Mouse (Mus musculus) liver, postnatal 0 days (tissue): Measurements from ENCODE around the gene Socs3. TPM values are rescaled to one million over a fixed set of nuclear protein-coding genes. Genes with fewer than 3 reads are reported as not detected.

Experiments
- ATAC-seq: fragments of 200-750 bp; cut with Nextera tagmentation; 2 replicates; pipeline ENCODE4 v1.8.0; 2017; ENCODE audit warnings: mild to moderate bottlenecking, moderate library complexity
- DNase-seq: peaks from one replicate; pipeline ENCODE4 v3.0.0-alpha.2; 2016
- H3K27ac ChIP-seq: fragments of 300-500 bp; sonication (generic); 2 replicates; pipeline ENCODE4 v1.5.1; 2014; ENCODE audit warnings: antibody characterized with exemption, moderate library complexity, mild to moderate bottlenecking, low read depth
- H3K27me3 ChIP-seq: fragments of 300-500 bp; sonication (generic); 2 replicates; pipeline ENCODE4 v1.6.1; 2014; ENCODE audit warnings: low read length, control low read depth, mixed read lengths; ENCODE audit not compliant: insufficient read depth
- H3K36me3 ChIP-seq: fragments of 300-500 bp; sonication (generic); replicated peaks from 2 replicates; pipeline ENCODE4 v1.6.1; 2014; ENCODE audit warnings: mild to moderate bottlenecking, control low read depth, low read length, moderate library complexity, mixed read lengths; ENCODE audit not compliant: insufficient read depth
- H3K4me1 ChIP-seq: fragments of 300-500 bp; sonication (generic); 2 replicates; pipeline ENCODE4 v1.6.1; 2014; ENCODE audit warnings: antibody characterized with exemption, mild to moderate bottlenecking, control low read depth; ENCODE audit not compliant: insufficient read depth
- H3K4me2 ChIP-seq: fragments of 300-500 bp; sonication (generic); 2 replicates; pipeline ENCODE4 v1.6.1; 2014; ENCODE audit warnings: low read depth, mild to moderate bottlenecking, low read length, moderate library complexity, mixed read lengths
- H3K4me3 ChIP-seq: fragments of 300-500 bp; sonication (generic); 2 replicates; pipeline ENCODE4 v1.5.1; 2014; ENCODE audit warnings: low read depth, low read length
- H3K9ac ChIP-seq: fragments of 300-500 bp; sonication (generic); replicated peaks from 2 replicates; pipeline ENCODE4 v1.6.1; 2014; ENCODE audit warnings: mild to moderate bottlenecking, moderate library complexity
- H3K9me3 ChIP-seq: fragments of 300-500 bp; sonication (generic); 2 replicates; pipeline ENCODE4 v1.6.1; 2016; ENCODE audit warnings: mild to moderate bottlenecking, control low read depth, low read length, mixed read lengths
- CTCF ChIP-seq: sonication (generic); IDR thresholded peaks from 2 replicates; pipeline ENCODE4 v1.5.1; 2016; ENCODE audit warnings: antibody characterized with exemption, low read depth
- EP300 ChIP-seq: IDR thresholded peaks from 2 replicates; pipeline ENCODE4 v1.6.1; 2016; ENCODE audit warnings: antibody characterized with exemption, low read depth, mild to moderate bottlenecking
- WGBS: fragments of 180-500 bp; shearing (Covaris S2); extraction: QIAGEN DNeasy Blood & Tissue Kit; methylation state at CpG from one replicate; pipeline ENCODE4 v1.1.7; 2014; ENCODE audit not compliant: insufficient replicate concordance; 5-methylcytosine and 5-hydroxymethylcytosine counted together
- polyA plus RNA-seq: library from polyadenylated mRNA; unstranded; fragments of >200 nt; fragmentation: Nextera tagmentation; extraction: Ambion mirVana; gene quantifications from 2 replicates; pipeline ENCODE4 v1.2.1, GENCODE M21; 2015

Gene Socs3
- polyA plus RNA-seq, 1 experiment from 2014 or later: 5.8 TPM

DNA sequence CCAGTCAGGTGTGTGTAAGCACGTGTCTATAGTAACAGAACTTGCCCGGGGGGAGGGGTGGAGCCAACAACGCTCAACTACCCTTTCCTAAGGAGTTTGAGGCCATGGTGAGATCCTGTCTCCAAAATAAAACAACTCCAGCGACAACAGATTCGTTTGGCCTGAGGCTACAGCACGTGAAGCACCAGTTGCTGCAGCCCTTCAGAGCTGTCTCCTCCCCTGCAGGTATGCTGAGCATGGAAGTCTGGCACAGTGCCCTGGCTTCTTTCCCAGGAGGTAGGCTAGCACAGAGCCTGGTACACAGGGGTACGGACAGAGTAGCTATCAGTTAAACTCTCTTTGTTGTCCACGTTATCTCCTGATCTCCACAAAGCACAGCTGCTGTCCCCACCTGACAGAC lies 33.6 kb downstream of the Socs3 start:
- no peak overlapping the region for H3K4me2 ChIP-seq
- H3K36me3 ChIP-seq: no peaks in the 10 kb centered on the region
- ATAC-seq: peak; percentile 73
- no peak overlapping the region for H3K9ac ChIP-seq
- peaks cover 10% of the 10 kb centered on the region for H3K27me3 ChIP-seq
- 44% methylated on average over 8 of the region's 8 CpGs for WGBS
- peaks cover 16% of the 10 kb centered on the region for H3K4me1 ChIP-seq
- no peak overlapping the region for H3K4me3 ChIP-seq
- TF ChIP-seq EP300 (no peak), CTCF (no peak)
- H3K27ac ChIP-seq: peak overlapping the region; percentile 44; the same call in 1 of the 2 replicates
- DNase-seq: peak; percentile 83
- H3K9me3 ChIP-seq: no peaks in the 10 kb centered on the region

GRCm38 (mm10) chr11:117935616-117936015 lies 34.2 kb downstream of the Socs3 start:
- Histone ChIP-seq H3K9me3 (no peaks in the 10 kb centered on the region), H3K27ac (peak overlapping the region; percentile 44; the same call in 1 of the 2 replicates), H3K27me3 (peaks cover 15% of the 10 kb centered on the region), H3K4me3 (no peak overlapping the region), H3K36me3 (no peaks in the 10 kb centered on the region), H3K4me1 (peaks cover 20% of the 10 kb centered on the region), H3K4me2 (0 out of 2 replicates have a peak overlapping the region, but pooled peaks have one; percentile 9), H3K9ac (no peak overlapping the region)
- ATAC-seq (no peak), DNase-seq (no peak)
- WGBS: 35% methylated on average over 9 of the region's 9 CpGs
- TF ChIP-seq EP300 (no peak), CTCF (no peak)

GRCm38 (mm10) chr11:117934576-117935368 lies 35.1 kb downstream of the Socs3 start:
- ATAC-seq (no peak), DNase-seq (no peak)
- Histone ChIP-seq H3K4me2 (no peak overlapping the region), H3K27ac (no peak overlapping the region), H3K4me1 (peaks cover 20% of the 10 kb centered on the region), H3K36me3 (no peaks in the 10 kb centered on the region), H3K9me3 (no peaks in the 10 kb centered on the region), H3K27me3 (peaks cover 21% of the 10 kb centered on the region), H3K4me3 (no peak overlapping the region), H3K9ac (no peak overlapping the region)
- WGBS: 72% methylated on average over 5 of the region's 5 CpGs
- no peak for TF ChIP-seq CTCF
- no peak for TF ChIP-seq EP300

DNA sequence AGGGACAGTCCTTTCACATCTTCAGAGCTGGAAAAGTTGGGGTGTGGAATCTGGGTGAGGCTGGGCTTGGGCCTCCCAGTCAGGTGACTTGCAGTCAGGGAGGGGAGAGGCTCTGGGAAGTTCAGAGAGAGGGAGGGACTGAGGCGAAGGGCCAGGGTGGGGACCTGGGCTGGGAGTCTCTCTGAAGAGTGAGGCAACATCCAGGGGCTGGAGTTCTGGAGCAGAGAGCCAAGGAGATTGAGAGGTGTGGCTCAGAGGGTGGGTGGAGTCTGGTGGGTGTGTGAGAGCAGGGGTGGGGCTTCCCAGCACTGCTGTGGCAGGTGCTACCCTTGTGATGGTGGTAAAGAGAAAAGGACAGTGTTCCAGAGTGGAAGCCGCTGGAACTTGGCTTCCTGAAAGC lies 35.7 kb downstream of the Socs3 start:
- H3K4me1 ChIP-seq: peaks cover 20% of the 10 kb centered on the region
- ATAC-seq (peak; percentile 60; the same call in 1 of the 2 replicates), DNase-seq (peak; percentile 47)
- H3K4me3 ChIP-seq: no peak overlapping the region
- H3K27ac ChIP-seq: no peak overlapping the region
- no peak overlapping the region for H3K9ac ChIP-seq
- H3K9me3 ChIP-seq: no peaks in the 10 kb centered on the region
- H3K4me2 ChIP-seq: no peak overlapping the region
- H3K36me3 ChIP-seq: no peaks in the 10 kb centered on the region
- TF ChIP-seq CTCF (no peak), EP300 (no peak)
- H3K27me3 ChIP-seq: peaks cover 21% of the 10 kb centered on the region
- 37% methylated on average over 2 of the region's 2 CpGs for WGBS

GRCm38 (mm10) chr11:117932195-117932594 lies 37.7 kb downstream of the Socs3 start:
- H3K4me2 ChIP-seq: no peak overlapping the region
- no peak overlapping the region for H3K9ac ChIP-seq
- DNase-seq: no peak
- H3K36me3 ChIP-seq: no peaks in the 10 kb centered on the region
- H3K4me1 ChIP-seq: peaks cover 20% of the 10 kb centered on the region
- H3K27ac ChIP-seq: no peak overlapping the region
- no peak for ATAC-seq
- H3K4me3 ChIP-seq: no peak overlapping the region
- no peaks in the 10 kb centered on the region for H3K9me3 ChIP-seq
- TF ChIP-seq CTCF: no peak
- no peak for TF ChIP-seq EP300
- WGBS: 64% methylated on average over 4 of the region's 4 CpGs
- peaks cover 21% of the 10 kb centered on the region for H3K27me3 ChIP-seq

DNA sequence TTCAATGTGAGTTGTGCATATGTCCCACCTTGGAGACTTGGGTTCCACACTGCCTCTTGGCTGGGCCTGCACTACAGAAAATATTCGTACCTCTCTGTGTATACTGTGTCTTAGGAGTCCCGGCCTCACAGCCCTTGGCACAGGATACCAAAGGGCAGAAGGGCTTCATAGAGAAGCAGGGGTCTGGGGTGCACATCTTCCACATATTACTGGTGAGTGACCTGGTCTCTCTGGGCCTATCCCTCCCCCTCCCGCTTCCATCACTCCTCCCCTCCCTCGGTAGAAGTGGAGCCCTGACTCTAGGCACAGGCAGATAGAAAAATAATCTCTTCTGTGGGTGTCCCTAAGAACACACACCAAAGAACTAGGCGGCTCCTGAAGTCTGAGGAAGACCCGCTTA lies 38.3 kb downstream of the Socs3 start:
- H3K4me1 ChIP-seq: peaks cover 20% of the 10 kb centered on the region
- peaks cover 21% of the 10 kb centered on the region for H3K27me3 ChIP-seq
- no peak overlapping the region for H3K4me2 ChIP-seq

More for the DNA sequence above, 38.3 kb downstream of the Socs3 start:
- Histone ChIP-seq H3K9ac (no peak overlapping the region), H3K27ac (no peak overlapping the region), H3K9me3 (no peaks in the 10 kb centered on the region), H3K36me3 (no peaks in the 10 kb centered on the region), H3K4me3 (no peak overlapping the region)
- TF ChIP-seq CTCF: no peak
- no peak for TF ChIP-seq EP300
- no peak for ATAC-seq
- WGBS: 77% methylated on average over 6 of the region's 6 CpGs
- DNase-seq: no peak
